21 mouse cellular contexts compared by ENCODE assay signal in genomic region chr15:77745081-77745480, GRCm38 (mm10). TPM values are rescaled to one million over a fixed set of nuclear protein-coding genes. Genes with fewer than 3 reads are reported as not detected.
"Had no signal": no experiment of that assay in that cellular context is flagged by ENCODE, and none has a peak within 500 bp of the region (broad histone marks: within the 10 kb centered on the region; RNA-seq: fewer than 3 reads in every experiment).

No protein-coding gene starts in this region.

- DNase-seq: lung, adult 2 months; lung, postnatal 14 days; lung, postnatal 36 days; right cerebral cortex, postnatal 14 days; thymus, adult 2 months; thymus, postnatal 25 days; thymus, postnatal 4 days had no signal

- H3K27ac ChIP-seq: lung, embryonic 15.5 days; macrophage; midbrain, embryonic 12.5 days; midbrain, embryonic 15.5 days; neural tube, embryonic 12.5 days; stomach, embryonic 15.5 days; stomach, postnatal 0 days had no signal

- H3K9ac ChIP-seq: lung, embryonic 15.5 days; midbrain, embryonic 12.5 days; midbrain, embryonic 15.5 days; neural tube, embryonic 12.5 days; stomach, embryonic 15.5 days had no signal

- H3K4me1 ChIP-seq: lung, embryonic 15.5 days; midbrain, embryonic 12.5 days; midbrain, embryonic 15.5 days; neural tube, embryonic 12.5 days; stomach, embryonic 15.5 days had no signal

- H3K36me3 ChIP-seq: lung, embryonic 15.5 days; midbrain, embryonic 12.5 days; midbrain, embryonic 15.5 days; neural tube, embryonic 12.5 days; stomach, embryonic 15.5 days had no signal

- H3K4me2 ChIP-seq: lung, embryonic 15.5 days; midbrain, embryonic 12.5 days; midbrain, embryonic 15.5 days; neural tube, embryonic 12.5 days; stomach, embryonic 15.5 days had no signal

- H3K9me3 ChIP-seq: lung, embryonic 15.5 days; midbrain, embryonic 12.5 days; midbrain, embryonic 15.5 days; stomach, embryonic 15.5 days had no signal

- H3K27me3 ChIP-seq: lung, embryonic 15.5 days; midbrain, embryonic 12.5 days; midbrain, embryonic 15.5 days; neural tube, embryonic 12.5 days had no signal

- H3K4me3 ChIP-seq: lung, embryonic 15.5 days; megakaryocyte, embryonic 14.5 days; midbrain, embryonic 12.5 days; midbrain, embryonic 15.5 days; neural tube, embryonic 12.5 days; stomach, embryonic 15.5 days had no signal

- ATAC-seq: lung, postnatal 0 days; midbrain, embryonic 15.5 days had no signal

RNA-seq across cellular contexts. Expression of gene Apol8, which starts 11.7 kb away (rescaled TPM):
- total RNA-seq: midbrain, postnatal 0 days had no signal
- polyA plus RNA-seq: lung, adult 2 months; lung, embryonic 15.5 days; macrophage had no signal

RNA-seq across cellular contexts. Expression of gene Apol9b, which starts 16.2 kb away (rescaled TPM):
- total RNA-seq: megakaryocyte progenitor cell, adult 5-6 weeks; monocyte, adult 5-6 weeks had no signal
- polyA plus RNA-seq: lung, embryonic 15.5 days; midbrain, embryonic 12.5 days; midbrain, embryonic 15.5 days; midbrain, postnatal 0 days; neural tube, embryonic 12.5 days; testis, adult 2 months had no signal

RNA-seq across cellular contexts. Expression of gene Apol7e, which starts 46.4 kb away (rescaled TPM):
- total RNA-seq: midbrain, postnatal 0 days had no signal
- polyA plus RNA-seq: lung, postnatal 0 days; midbrain, embryonic 12.5 days; midbrain, embryonic 15.5 days; midbrain, postnatal 0 days; neural tube, embryonic 12.5 days; neural tube, embryonic 14.5 days; testis, adult 2 months had no signal
